Mouse (Mus musculus): ENCODE data around the gene Tnfrsf18. TPM values are rescaled to one million over a fixed set of nuclear protein-coding genes. Genes with fewer than 3 reads are reported as not detected.

The Tnfrsf18 gene
- under 1 TPM in 1 of 2 experiments, not detected in 1; 0.34 TPM for total RNA-seq (2021)

GRCm38 (mm10) chr4:156026013-156026412 is at the start of gene Tnfrsf18:
Tnfrsf18 (plus strand) TSS chr4:156026164.
- no peak for DNase-seq (ENCODE audit: low spot score)
- intact Hi-C loops (cut with DNase I): loop anchor here (5.0 kb wide), 1 partner anchor 64 kb away; the partner anchor contains the start of gene C1qtnf12

DNA sequence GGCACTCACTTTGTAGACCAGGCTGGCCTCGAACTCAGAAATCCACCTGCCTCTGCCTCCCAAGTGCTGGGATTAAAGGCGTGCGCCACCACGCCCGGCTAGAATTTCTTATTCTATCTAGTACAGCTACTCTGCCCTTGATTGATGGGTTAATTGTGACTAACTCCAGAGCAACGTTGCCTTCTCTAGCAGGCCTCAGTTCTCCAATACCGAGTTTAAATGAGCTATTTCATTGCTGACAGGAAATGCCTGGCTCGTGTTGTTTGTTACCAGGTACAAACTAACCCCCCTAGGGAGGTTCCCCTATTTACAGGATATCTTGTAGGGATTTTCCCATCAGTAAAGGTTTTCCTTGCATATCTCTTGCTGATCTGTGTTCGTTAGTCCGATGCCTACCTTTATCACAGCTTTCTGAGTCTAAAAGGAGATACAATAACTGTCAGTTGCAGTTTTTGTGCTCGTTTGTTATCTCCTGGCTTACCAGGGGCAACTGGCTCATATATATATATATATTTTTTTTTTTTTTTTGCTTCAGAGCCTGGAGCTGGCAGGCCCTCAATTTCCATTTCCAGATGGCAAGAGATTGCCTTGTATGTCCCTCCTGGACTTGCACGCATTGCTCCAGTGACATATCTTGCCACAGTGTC is 44.4 kb upstream of the Tnfrsf18 start:
- no peak for DNase-seq (ENCODE audit: low spot score)
- intact Hi-C loops (cut with DNase I): no loop called here

- intact Hi-C loops (cut with DNase I): no loop called here
Observed at GRCm38 (mm10) chr4:155983788-155984187, 42.2 kb upstream of the Tnfrsf18 start.

GRCm38 (mm10) chr4:155991211-155991907 is 34.6 kb upstream of the Tnfrsf18 start:
- no peak for DNase-seq (ENCODE audit: low spot score)
- intact Hi-C loops (cut with DNase I): no loop called here

More at GRCm38 (mm10) chr4:155983788-155984187, 42.2 kb upstream of the Tnfrsf18 start:
- DNase-seq (ENCODE audit: low spot score): no peak

DNA sequence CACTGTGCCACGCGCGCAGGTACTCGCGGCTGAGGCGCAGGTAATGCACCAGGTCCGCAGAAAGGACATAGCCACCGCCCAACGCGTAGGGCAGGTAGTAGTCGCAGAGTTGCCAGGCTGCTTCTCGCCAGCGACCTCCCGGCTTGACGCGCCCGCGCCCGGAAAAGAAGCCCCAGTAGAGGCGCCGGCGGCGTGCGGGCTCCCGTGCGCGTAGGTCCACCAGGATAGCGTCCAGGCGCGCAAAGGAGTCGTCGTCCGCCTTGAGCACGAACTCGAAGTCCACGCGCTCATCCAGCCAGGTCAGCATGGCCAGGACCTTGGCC is 34.1 kb upstream of the Tnfrsf18 start:
- no peak for DNase-seq (ENCODE audit: low spot score)
- intact Hi-C loops (cut with DNase I): no loop called here

GRCm38 (mm10) chr4:155992241-155992905 is 33.6 kb upstream of the Tnfrsf18 start, which contains the start of the genes B3galt6 and Sdf4:
B3galt6 (minus strand) TSS chr4:155992649.
Sdf4 (plus strand) TSS chr4:155992872.
- intact Hi-C loops (cut with DNase I): no loop called here
- DNase-seq (ENCODE audit: low spot score): no peak

DNA sequence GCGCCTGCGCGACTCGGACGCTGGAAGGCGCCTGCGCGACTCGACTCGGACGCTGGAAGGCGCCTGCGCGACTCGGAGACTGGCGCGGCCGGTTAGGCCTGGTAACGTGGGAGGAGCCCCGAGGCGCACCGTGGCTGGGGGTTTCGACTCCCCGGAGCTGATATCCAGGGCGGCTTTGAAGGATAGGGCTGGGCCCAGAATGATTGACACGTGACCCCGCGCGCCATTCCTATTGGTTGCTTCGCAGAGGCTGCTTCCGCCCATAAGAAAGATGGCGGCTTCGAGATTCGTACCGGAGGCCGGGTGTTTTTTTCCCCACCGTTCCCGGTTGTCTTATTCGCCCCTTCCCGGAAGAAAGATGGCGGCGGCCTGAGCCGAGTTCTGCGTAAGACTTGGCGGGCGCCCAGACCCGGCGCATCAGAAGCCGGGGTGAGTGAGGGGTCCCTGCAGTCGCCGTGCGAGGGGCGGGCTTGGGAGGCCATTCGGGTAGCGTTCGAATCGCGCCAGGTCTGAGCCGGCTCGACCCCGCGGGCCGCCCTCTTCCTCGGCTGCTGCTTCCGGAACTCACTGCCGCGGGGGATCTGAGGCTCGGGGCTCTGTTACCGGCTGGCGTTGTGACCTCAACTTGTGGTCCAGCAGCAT is 32.9 kb upstream of the Tnfrsf18 start:
- intact Hi-C loops (cut with DNase I): no loop called here
- DNase-seq (ENCODE audit: low spot score): peak; percentile 93

DNA sequence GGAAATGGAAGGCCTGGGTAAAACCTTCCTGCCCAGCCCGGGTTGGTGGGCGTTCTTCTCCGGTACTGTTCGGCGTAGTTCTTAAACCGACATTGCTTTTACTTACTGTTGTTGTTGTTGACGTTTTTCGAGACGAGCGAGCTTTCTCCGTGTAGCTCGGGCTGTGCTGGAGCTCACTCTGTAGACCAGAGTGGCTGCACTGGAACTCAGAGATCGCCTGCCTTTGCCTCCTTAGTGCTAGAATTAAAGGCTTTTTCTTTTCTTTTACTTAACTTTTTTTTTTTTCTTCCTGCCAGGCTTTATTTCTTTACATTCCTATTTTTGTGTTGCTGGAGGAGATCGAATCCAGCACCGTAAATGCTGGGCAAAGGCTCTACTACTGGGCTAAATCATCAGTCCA is 32.4 kb upstream of the Tnfrsf18 start:
- intact Hi-C loops (cut with DNase I): no loop called here
- DNase-seq (ENCODE audit: low spot score): no peak

- no peak for DNase-seq (ENCODE audit: low spot score)
- intact Hi-C loops (cut with DNase I): no loop called here
Observed at GRCm38 (mm10) chr4:156004109-156004508, 21.9 kb upstream of the Tnfrsf18 start.

- no peak for DNase-seq (ENCODE audit: low spot score)
- intact Hi-C loops (cut with DNase I): no loop called here
Observed at GRCm38 (mm10) chr4:156008369-156008768, 17.6 kb upstream of the Tnfrsf18 start.

GRCm38 (mm10) chr4:156013637-156014036 is 12.3 kb upstream of the Tnfrsf18 start, which contains the start of gene Tnfrsf4:
Tnfrsf4 (plus strand) TSS chr4:156013843.
- intact Hi-C loops (cut with DNase I): no loop called here
- no peak for DNase-seq (ENCODE audit: low spot score)

GRCm38 (mm10) chr4:156014436-156014835 is 11.5 kb upstream of the Tnfrsf18 start:
- intact Hi-C loops (cut with DNase I): no loop called here
- no peak for DNase-seq (ENCODE audit: low spot score)

GRCm38 (mm10) chr4:156019771-156020170 is 6.2 kb upstream of the Tnfrsf18 start:
- intact Hi-C loops (cut with DNase I): no loop called here
- no peak for DNase-seq (ENCODE audit: low spot score)

DNA sequence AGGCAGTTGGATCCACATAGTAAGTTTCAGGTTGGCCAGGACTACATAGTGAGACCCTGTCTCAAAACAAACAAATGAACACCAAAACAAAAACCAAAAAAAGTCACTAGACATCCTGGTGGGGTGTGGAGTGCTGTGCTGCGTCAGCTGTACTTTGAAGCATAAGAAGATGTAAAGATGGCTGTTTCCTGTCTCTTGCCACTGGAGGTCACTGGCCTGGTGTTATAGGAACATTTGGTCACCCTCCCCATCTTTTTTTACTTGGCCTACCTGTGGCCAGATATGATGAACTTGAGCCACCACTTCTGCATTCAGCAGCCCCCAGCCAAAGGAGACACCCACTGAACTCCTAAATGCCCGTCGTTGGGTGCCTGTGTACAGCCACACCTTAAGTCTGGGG is 4.6 kb upstream of the Tnfrsf18 start:
- no peak for DNase-seq (ENCODE audit: low spot score)
- intact Hi-C loops (cut with DNase I): no loop called here

GRCm38 (mm10) chr4:156021942-156022419 is 4.0 kb upstream of the Tnfrsf18 start:
- intact Hi-C loops (cut with DNase I): no loop called here
- no peak for DNase-seq (ENCODE audit: low spot score)

- intact Hi-C loops (cut with DNase I): no loop called here
- no peak for DNase-seq (ENCODE audit: low spot score)
Observed at GRCm38 (mm10) chr4:156023520-156023919, 2.4 kb upstream of the Tnfrsf18 start.

GRCm38 (mm10) chr4:156024184-156024583 is 1.8 kb upstream of the Tnfrsf18 start:
- intact Hi-C loops (cut with DNase I): no loop called here
- DNase-seq (ENCODE audit: low spot score): no peak

DNA sequence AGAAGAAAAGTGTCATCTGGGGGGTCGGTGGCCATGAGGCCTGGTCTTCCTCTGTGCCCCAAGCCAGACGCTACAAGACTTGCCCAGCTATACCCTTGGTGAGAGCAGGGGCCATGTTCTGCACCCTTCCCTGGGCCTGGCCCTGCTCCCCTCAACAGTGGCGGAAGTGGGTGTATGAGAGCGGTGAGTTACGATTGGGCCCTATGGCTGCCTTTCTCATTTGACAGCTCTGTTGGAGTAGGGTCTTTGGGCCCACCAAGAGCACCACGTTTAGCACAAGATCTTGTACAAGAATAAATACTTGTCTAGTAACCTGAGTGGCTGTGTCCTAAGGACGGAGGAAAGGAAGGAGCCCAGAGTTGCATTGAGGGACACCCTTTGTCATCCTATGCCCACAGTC is 2.6 kb downstream of the Tnfrsf18 start:
- no peak for DNase-seq (ENCODE audit: low spot score)

DNA sequence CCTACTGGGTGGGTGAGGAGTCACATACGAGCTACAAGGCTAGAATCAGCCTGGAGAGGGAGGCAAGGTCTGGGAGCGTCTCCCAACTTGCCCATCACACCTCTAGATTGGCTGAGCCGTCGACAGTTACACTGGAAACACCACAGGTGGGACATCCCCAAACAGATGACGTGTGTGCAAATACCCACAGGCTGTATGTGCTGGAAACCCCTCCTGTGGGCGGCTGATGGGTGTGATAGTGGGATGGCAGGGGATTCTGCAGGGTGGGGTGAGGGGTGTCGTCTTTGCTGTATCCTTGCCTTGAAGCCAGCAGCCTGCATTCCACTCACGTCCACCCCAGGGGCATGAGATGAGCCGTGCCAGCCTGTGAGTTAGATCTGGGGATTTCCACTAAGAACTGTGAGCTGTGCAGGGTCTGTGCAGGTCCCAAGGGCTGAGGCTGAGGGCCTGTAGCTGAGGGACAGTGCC is 4.7 kb downstream of the Tnfrsf18 start:
- intact Hi-C loops (cut with DNase I): no loop called here
- DNase-seq (ENCODE audit: low spot score): no peak

More for the DNA sequence above, 2.6 kb downstream of the Tnfrsf18 start:
- intact Hi-C loops (cut with DNase I): loop anchor here (5.0 kb wide), 1 partner anchor 66 kb away; the partner anchor contains the start of gene C1qtnf12

GRCm38 (mm10) chr4:156031255-156031592 is 5.3 kb downstream of the Tnfrsf18 start:
- intact Hi-C loops (cut with DNase I): no loop called here
- DNase-seq (ENCODE audit: low spot score): no peak
